Mouse (Mus musculus): ENCODE data around the gene Glis1.
"Not testable (repeated sequence)": the region's sequence is repeated elsewhere in the genome, so short reads cannot be mapped to it uniquely, and the experiment has no call there.

Gene Glis1

DNA sequence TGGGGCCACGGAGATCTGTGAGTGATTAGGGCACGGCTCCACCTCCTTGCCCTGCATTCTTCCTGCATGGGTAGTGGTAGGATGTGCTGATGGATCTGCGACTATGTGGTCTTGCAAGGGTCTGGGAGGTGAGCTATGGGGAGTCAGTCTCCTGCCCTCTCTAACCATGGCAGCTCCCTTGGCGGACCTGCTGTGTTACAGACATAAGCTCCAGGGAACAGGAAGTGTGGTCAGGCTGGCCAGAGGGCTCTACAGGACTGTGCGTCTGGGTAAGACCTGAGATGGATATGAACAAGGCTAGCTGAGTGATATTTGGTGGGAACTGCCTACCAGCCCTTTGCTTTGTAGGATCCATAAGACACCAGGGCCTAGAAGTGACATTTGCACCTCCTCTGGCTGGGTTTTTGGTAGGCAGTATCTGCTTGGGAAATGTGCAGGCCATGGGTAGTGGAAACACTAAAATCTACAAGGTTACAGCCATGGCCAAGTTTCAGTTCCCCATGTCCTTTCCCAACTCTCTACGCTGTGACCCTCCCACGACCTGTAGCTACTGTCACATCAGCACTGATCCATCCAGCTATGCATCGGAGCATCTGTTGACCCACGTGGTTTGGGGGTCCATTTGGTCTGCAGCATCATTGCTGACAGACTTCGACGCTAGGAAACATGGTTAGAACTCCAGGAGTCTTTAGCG is 142.9 kb downstream of the Glis1 start:
- DNase-seq (ENCODE audit: low read depth, low spot score): no peak

DNA sequence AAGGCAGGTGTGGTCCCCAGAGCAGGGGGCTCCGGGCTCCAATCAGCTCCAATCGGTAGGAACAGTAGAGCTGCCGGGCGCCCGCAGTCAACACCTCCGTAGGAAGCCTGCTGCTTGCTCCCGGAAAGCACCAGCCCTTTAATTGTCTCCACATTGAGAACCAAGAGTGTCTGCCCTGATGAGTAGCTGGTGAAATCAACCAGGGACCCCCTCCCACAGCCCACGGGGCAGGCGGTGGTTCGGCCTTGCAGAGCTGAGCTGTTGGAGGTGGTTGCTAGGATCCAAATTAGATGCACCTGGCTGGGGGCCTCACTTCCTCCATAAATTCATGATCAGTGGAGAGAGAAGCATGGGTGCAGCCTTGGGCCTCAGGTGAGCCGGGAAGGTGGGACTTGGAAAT is 146.5 kb downstream of the Glis1 start:
- DNase-seq (ENCODE audit: low read depth, low spot score): no peak

DNA sequence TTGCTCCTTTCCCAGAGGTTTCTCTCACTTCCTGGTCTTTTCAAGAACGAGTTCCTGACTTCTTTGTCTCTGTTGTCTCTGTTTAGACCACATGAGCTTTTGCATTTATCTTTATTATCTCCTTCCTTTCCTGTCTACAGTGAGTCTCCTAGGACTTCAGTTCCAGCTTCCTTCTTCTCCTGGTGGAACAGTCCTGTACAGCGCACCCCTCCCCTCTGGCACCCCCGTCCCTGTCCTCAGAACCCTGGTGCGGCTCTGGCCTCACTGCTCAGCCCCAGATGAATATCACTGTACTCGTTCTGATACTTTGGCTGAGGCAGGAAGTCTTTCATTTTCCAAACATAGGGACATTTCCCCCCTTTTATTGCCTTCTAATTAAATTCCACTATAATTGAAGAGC is 152.0 kb downstream of the Glis1 start:
- no peak for DNase-seq (ENCODE audit: low read depth, low spot score)

DNA sequence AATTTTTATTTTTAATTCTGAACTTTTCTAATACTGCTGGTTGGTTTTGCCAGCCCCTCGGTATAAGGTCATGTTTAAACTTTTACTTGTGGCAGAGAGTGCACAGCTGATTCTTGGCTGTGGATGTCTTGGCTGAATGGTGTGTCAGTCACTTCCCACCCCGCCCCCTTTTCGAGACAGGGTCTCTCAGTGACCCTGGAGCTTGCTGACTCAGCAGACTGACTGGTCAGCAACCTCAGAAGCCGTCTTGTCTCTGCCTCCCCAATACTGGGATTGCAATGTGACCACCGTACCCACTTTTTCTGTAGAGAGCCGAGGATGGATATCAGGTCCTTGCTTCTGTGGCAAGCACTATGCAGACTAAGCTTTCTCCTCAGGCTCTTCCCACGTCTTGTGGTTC is 154.2 kb downstream of the Glis1 start:
- DNase-seq (ENCODE audit: low read depth, low spot score): no peak

DNA sequence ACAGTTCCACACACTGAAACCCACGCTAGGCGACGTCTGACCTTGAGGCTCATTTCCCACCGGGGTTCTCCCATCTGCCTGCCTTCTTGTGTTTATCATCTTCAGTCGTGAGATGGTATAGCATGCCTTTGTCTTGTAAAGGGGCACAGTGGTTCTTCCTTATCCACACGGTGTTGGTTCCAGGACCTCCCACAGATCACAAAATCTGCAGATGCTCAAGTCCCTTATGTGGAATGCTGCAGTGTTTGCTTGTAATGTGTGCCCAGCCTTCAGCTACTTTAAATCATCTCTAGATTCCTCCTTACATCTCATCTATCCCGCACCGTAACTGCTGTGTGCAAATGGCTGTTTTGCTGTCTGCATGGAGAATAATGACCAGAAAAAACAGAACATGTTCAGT is 154.7 kb downstream of the Glis1 start:
- no peak for DNase-seq (ENCODE audit: low read depth, low spot score)

DNA sequence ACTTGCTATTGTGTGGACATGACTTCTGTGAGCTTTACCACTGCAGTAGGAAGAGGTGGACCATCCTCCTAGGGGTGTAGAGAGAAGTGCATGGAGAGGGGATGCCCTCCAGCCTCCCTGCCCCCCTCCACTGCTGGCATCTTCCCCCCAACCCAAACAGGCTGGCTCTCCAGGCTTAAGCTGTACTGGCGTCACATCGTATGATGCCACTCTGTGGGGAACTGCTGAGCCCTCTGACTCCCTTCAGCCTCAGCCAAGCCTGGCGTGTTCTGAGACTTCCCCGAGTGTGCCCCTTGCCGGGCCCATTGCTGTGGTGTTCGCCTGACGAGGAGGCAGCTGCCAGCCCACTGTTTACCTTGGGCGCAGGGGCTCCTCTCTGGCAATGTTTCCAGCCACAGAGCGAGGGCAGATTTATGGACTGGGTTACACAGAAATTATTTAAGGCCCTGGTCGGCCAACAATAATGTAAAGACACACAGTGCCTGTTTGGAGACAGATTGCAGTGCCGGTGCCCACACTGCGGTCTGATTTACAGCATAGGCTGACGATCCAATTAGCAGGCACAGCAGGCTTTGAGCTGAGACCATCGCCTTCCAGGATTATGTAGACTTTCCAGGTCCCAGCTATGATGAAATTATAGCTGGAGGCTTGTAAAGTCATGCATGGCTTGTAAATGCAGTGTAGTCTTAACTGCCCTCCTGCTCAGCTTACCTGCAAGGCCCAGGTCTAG is 156.6 kb downstream of the Glis1 start:
- no peak for DNase-seq (ENCODE audit: low read depth, low spot score)

DNA sequence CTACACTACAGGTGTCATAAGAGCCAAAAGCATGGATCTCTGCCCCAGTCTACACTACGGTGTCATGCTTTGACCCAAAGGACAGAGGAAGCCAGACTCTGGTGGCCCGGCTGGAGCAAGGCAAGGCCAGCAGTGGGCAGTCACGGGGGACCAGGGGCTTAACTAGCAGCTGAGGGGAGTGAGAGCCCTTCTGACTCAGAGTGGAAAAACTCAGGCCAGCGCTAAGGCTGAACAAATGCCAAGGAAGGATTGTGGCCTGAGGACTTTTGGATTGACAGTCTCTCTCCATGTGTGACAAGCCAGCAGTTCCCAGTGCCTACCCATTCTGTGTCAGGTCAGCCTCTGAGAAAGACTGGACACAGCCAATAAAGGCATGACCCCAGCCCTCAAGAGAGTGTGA is 159.0 kb downstream of the Glis1 start:
- DNase-seq (ENCODE audit: low read depth, low spot score): no peak

DNA sequence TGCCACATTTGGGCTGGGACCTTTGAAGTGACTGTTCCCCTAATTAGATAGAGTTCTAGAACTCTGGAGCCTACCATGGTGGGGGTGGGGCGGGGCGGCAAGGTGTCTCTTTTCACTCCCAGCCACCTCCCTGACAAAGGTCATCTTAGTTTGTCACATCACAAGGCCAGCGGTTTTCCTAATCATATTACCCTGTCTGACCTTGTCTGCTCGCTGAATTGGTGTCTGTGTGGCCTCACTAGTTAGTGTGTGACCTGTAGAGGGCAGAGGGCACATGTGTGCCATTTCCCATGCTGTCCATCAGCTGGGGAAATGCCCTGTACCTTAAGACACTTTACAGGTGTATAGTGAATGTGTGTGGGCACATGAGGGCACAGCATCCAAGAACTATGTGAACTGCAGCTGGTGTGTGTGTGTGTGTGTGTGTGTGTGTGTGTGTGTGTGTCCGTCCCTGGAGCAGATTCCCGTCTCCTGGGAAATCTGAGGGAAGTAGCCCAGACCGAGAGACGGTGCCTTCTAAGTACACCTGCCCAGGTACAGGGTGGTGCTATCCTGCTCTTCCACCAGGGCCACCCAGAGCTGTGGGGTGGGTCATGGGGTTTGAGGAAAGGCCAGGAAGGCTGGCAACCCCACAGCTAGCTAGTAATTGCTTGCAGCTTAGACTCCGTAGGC is 163.0 kb downstream of the Glis1 start:
- DNase-seq (ENCODE audit: low read depth, low spot score): no peak

DNA sequence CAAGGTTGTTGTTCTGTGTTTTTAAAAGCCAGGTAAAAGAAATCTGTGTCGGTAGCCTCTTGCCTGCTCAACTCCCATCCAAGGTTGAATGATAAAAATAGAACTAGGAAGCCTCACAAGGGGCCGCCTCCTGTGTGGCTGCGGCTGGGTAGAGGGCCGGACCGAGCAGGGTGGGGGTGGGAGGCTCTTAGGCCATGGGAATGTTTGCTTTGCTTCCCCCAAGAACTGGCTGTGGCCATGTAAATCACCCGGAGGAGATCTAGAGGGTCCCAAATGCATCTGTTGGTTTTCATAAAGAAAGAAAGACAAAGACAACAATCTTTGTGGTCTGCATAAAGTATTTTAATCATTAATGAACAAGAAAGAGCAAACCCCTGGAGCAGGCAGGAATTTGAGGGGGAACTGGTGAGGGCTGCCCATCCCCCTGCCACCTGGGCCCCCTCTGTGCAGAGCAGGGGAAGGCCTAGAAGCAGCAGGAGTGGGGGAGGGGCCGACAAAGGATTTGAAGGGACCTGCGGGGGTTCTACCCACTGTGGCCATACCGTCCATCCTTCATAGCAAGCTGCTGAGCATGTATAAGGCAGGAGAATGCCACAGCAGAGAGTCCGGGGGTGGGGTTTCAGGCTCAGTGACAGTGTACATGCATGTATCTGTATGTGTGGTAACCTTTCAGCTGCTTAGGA is 163.6 kb downstream of the Glis1 start:
- DNase-seq (ENCODE audit: low read depth, low spot score): no peak

DNA sequence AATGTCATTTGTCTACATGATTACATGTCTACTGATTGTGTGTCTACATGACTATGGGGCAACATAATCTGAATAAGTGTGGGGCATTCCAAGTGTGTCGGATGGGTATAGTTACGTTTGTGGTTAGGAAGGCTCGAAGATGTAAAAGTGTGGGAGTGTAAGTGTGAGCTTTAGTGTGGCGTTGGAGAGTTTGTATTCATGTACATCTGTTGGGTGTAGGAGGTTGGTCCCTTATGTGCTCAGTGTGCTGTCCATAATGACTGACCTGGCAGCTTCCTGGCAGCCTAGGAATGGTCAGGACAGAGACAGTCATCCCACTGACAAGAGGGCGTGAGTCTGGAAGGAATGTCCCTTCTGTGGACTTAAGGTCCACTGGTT is 164.2 kb downstream of the Glis1 start:
- not testable (repeated sequence) for DNase-seq (ENCODE audit: low read depth, low spot score)

DNA sequence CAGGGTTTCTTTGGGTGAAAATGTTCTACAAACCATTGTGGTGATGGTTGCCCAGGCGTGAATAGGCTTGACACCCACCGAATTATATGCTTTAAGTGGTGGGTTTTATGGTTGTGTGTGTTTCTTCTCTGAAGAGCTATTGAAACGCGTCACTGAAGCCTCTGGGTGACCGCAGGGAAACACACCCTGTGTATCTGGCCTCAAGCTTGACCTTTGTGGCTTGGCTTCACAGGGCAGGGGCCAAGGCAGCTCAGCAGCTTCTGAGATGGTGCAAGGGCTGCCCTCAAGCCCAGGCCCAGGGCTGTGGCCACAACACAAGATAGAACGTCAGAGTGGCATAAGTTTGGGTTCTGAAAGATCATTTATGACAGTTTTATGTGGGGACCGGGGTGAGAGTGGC is 167.9 kb downstream of the Glis1 start:
- DNase-seq (ENCODE audit: low read depth, low spot score): no peak

DNA sequence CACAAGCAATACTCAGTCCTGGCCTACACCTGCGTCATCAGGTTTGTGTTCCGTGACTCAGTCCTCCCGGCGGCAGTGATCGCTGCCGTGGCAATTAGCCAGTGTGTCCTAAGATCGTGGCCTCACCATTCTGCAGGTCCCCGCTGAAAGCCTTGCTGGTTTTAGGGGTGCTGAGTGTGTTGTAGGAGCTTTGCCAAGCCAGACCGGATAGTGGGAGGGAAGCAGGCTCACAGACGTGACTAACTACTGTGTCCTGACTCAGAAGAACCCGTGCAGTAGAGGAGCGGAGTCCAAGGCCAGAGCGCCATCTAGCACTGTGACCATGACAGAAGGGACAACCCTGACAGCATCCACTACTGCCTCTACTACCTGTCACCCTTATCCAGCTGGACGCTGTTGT is 168.4 kb downstream of the Glis1 start:
- DNase-seq (ENCODE audit: low read depth, low spot score): no peak

DNA sequence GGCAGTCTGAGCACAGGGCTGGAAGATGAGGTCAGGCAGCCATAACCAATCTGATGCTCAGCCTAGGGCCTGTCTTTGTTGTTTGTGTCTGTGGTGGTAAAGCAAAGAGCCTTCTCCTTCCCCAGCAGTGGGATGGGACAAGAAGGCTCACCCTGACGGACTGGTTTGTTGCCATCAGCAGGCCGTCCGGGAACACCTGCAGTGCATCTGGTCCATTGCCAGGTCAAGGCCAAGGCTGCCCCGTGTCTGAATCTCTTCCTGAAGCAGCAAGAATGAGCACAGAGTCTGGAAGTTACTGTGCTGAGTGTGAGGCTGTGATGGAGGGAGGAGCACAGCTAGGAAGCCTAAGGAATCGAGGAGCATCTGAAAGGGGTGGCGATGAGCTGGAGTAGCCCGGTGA is 168.8 kb downstream of the Glis1 start:
- no peak for DNase-seq (ENCODE audit: low read depth, low spot score)

DNA sequence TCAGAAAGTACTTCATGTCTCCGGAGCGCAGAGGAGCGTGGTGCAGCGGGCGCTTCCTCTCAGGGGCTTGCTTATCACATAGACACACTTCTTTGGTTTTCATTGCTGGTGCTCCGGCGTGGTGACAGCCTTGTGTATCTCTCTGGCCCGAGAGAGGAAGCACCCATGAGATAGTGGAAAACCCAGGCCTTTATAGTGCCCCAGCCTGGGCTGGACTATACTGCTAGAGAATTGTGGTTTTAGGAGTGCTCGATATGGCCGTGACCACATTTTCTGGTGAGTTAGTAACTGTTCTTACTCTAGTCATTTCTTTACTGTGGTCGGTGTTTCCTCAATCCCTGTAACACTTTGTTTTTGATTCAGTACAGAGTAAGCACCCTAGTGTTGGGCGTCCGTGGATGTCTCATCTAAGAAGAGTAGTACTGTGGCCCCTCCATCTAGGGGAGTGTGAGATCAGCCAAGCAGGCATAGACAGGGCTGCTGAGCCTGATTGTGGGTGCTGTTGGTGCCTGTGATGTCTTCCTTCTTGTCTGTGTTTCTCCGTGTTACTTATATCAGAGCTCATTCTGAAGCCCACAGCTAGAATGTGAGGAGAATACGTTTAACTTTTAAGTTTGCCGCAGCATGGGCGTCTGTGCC is 171.7 kb downstream of the Glis1 start:
- no peak for DNase-seq (ENCODE audit: low read depth, low spot score)

DNA sequence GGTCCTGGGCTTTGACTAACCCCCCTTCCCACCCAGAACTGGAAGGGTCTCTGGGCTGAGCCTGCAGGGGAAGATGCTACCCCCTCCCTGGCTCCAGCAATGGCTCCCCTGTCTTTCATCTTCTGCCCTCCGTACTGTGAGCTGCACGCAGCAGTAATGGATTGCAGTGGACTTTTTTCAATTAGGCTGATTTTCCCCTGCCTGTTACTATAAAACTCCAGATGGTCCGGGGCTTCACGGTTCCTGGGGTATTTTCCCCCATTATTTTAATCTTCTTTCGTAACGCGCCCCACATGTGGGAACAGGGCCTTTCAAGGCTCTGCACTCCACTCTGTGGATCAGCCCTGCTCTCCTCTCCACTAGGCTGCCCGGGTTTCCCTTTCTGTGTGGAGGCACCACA is 175.4 kb downstream of the Glis1 start:
- DNase-seq (ENCODE audit: low read depth, low spot score): no peak

DNA sequence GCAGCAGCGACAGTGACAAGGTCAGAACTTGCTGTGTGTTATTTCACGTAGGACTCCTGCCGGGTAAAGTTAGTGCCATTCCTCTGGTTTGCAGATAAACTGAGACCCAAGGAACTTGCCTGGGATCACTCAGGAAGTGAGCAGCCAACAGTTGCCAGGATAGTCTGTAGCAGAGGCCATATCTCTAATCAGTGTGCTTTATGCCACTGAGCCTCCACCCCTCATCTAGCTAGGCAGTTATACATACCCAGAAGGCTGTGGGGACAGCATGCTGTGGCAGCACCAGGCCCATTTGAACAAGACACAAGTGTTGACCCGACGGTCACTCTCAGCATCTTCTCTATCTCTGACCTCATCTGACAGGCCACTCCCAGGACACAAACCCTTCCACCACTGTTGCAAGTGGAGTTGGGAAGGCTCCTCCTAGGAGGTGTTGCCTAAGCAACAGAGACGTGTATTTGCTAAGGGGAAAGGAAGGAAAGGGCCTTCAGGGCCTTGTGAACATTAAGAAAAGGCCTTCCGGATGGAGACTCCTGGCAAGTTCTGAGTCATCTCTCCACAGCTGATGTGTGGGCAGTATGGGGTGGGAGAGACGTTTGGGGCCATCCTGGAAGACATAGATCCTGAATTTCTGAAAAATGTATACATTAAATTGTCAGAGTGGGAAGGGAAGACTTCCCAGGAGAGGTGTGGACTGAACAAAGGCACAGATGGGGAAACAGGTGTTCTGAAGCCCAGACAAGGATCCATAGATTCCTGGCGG is 177.7 kb downstream of the Glis1 start:
- no peak for DNase-seq (ENCODE audit: low read depth, low spot score)

DNA sequence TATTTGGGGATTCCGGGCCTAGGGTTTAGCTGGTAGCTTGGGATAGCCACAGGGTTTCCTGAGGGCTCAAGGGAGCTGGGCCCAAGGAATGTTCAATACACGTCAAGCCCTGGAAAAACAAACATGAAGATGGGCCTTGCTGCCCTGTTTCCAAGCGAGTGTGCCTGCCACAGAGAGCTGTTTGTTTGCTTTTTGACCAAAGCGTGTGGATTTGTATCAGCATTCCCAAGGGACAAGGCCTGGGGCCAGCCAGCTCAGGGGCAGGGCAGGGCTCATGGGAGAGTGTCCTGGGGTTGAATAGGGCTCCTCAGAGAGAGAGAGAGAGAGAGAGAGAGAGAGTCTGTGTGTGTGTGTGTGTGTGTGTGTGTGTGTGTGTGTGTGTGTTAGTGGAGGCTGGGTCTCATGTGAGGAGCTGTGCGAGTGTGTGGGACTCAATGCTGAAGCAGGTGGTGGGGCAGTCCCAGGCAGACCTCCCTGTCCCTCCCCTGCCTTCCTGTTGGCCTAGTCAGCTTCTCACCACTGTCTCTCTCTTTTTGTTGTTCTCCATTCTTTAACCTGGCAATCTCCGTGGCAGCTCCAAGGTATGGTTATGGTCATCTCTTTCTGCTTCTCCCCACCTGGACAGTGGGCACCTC is 183.3 kb downstream of the Glis1 start:
- DNase-seq (ENCODE audit: low read depth, low spot score): no peak

DNA sequence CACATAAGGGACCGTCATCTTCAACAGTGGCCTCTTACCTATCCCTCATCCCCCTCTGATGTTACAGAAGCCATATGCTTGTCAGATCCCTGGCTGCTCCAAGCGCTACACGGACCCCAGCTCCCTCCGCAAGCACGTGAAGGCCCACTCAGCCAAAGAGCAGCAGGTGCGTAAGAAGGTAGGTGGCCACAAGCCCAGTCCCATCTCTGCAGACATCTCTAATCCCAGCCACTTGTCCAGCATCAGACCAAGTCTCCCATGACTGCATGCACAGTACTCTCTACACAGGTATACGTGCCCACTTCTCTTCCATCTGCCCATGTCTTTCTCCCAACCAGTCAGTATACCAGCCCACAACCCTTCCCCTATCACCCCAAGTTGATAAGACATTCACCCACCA is 185.1 kb downstream of the Glis1 start:
- no peak for DNase-seq (ENCODE audit: low read depth, low spot score)

DNA sequence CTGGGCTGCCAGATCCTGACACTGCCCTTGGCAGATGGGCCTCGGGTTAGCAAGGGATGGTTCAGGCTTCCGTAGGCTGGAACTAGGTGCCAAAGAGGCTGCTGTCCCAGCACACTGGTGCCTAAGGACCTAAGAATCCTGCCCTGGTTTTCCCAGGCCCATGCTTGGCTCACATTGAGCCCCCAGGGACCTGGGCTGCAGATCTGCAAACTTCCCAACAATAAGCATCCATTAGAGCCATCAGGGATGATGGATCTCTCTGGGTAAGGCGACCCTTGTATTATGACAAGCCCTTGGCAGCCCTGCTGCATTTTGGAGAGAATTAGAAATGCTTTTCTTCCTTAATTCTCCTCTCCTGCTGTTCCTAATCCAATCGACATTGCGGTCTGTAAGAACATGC is 187.0 kb downstream of the Glis1 start:
- DNase-seq (ENCODE audit: low read depth, low spot score): no peak

DNA sequence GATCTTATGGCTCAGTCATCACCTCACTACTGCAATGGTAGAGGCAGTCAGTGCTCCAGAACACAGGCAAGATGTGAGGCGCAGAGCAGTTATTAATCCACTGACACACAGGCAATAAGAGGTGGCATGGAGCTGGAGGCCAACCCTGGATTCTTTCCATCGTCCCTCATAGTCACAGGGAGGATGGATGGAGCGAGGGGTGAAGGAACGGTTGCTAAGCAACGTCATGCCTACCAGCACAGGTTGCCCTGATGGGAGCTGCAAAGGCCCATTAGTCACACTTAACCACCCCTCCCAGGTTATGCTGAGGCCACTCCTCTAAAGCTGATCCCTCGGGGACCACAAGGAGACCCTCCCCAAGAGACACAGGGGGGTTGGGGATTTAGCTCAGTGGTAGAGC is 187.9 kb downstream of the Glis1 start:
- DNase-seq (ENCODE audit: low read depth, low spot score): no peak

DNA sequence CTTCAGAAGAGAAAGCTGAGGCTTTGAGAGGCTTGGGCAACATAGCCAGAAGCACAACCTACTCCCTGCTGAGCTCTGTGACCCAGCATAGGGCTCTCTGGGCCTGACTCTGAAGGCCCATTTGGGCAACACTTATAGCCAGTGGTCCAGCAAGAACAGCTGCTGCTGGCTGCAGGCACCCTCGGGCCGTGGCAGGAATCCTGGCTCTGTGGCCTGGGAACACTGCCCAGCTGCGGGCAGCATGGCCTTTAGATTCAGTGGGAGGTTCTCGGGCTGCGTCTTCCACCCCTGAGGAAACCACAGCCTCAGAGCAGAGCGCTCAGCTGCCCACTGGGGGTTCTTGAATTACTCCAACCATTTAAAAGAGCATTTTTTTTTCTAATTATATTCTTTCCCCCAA is 189.5 kb downstream of the Glis1 start:
- DNase-seq (ENCODE audit: low read depth, low spot score): no peak

Measured in R1 (cell line).